Mouse (Mus musculus) liver, adult 2 months (tissue): ENCODE data around the gene 9330161L09Rik. TPM values are rescaled to one million over a fixed set of nuclear protein-coding genes. Genes with fewer than 3 reads are reported as not detected.
A peak's percentile ranks its signal among the peaks of the same experiment; 100 is the strongest.
"Not testable (repeated sequence)": the region's sequence is repeated elsewhere in the genome, so short reads cannot be mapped to it uniquely, and the experiment has no call there.

ENCODE experiments used
- DNase-seq: peaks from one replicate; pipeline ENCODE4 v3.0.0-alpha.2; 2011; ENCODE audit warnings: low read depth, low spot score; ENCODE audit errors: extremely low read depth
- H3K27ac ChIP-seq: fragments of 200-500 bp; replicated peaks from 2 replicates; pipeline ENCODE4 v1.5.1; 2012; ENCODE audit warnings: low read depth, mild to moderate bottlenecking, control low read depth, inconsistent platforms, low read length; ENCODE audit not compliant: insufficient read depth
- H3K27me3 ChIP-seq: fragments of 200-500 bp; 2 replicates; pipeline ENCODE4 v1.6.1; 2012; ENCODE audit warnings: mild to moderate bottlenecking, moderate library complexity, low read length, inconsistent platforms; ENCODE audit not compliant: control insufficient read depth, insufficient read depth
- H3K36me3 ChIP-seq: fragments of 200-500 bp; 2 replicates; pipeline ENCODE4 v1.6.1; 2012; ENCODE audit warnings: low read length, inconsistent platforms; ENCODE audit not compliant: control insufficient read depth, insufficient read depth
- H3K4me1 ChIP-seq: fragments of 200-500 bp; 2 replicates; pipeline ENCODE4 v1.6.1; 2011; ENCODE audit warnings: low read length; ENCODE audit not compliant: control insufficient read depth, insufficient read depth
- H3K4me3 ChIP-seq: fragments of 200-500 bp; 2 replicates; pipeline ENCODE4 v1.5.1; 2011; ENCODE audit warnings: low read depth, mild to moderate bottlenecking, control low read depth, low read length, moderate library complexity; ENCODE audit not compliant: insufficient read depth
- H3K79me2 ChIP-seq: fragments of 200-500 bp; 2 replicates; pipeline ENCODE4 v1.6.1; 2012; ENCODE audit warnings: inconsistent platforms, mild to moderate bottlenecking, low read length, moderate library complexity; ENCODE audit not compliant: control insufficient read depth, insufficient read depth
- H3K9ac ChIP-seq: fragments of 200-500 bp; 2 replicates; pipeline ENCODE4 v1.6.1; 2012; ENCODE audit warnings: low read depth, mild to moderate bottlenecking, control low read depth, inconsistent platforms, low read length
- CTCF ChIP-seq: fragments of 200-500 bp; IDR thresholded peaks from 2 replicates; pipeline ENCODE4 v1.5.1; 2011; ENCODE audit warnings: low read depth, low read length, control low read depth
- POLR2A ChIP-seq: fragments of 200-500 bp; IDR thresholded peaks from 2 replicates; pipeline ENCODE4 v1.6.1; 2011; ENCODE audit warnings: low read length, control low read depth; ENCODE audit not compliant: insufficient read depth; ENCODE audit errors: extremely low read depth
- WGBS: fragments of 180-500 bp; shearing (Covaris S2); methylation state at CpG from one replicate; pipeline ENCODE4 v1.1.7; 2018; 5-methylcytosine and 5-hydroxymethylcytosine counted together
- polyA plus RNA-seq: library from polyadenylated mRNA; depleted of rRNA; stranded (reverse); fragments of >200 nt; gene quantifications from 2 replicates; pipeline ENCODE4 v1.2.3, GENCODE M21; 2012; rRNA removed
- total RNA-seq: library from RNA; depleted of rRNA; stranded (reverse); fragments of >200 nt; gene quantifications from 2 replicates; pipeline ENCODE4 v1.2.3, GENCODE M21; 2014; rRNA removed

Gene 9330161L09Rik
- total RNA-seq (0.13 and 0.46 TPM in 2 replicates), polyA plus RNA-seq (0.20 TPM in 1 of 2 replicates, not detected in the other)

DNA sequence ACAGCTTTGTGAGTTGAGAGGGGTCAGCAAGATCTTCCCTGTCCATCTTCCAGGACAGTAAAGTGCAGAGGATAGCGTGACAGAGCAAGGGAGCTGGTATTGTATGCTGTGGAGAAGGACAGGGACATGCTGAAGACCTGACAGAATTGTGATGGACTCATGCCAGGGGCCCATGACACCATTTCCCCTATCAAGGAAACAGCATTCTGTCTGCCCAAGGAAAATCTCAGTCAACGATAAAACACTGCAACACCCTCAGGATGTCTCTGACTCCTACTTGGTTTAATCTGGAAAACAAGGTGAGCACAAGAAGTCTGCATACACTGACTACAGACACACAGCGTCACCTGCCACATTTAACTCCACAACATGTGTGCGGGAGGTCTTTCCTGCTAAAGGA lies at the start of gene 9330161L09Rik:
Gene 9330161L09Rik (minus strand): TSS at position 101 of the 400 bp plus-strand sequence.
- Histone ChIP-seq H3K27me3 (no peaks in the 10 kb centered on the region), H3K79me2 (no peaks in the 10 kb centered on the region), H3K27ac (no peak within 1 kb of the TSS), H3K36me3 (peaks cover 37% of the 10 kb centered on the region), H3K9ac (no peak within 1 kb of the TSS), H3K4me1 (no peaks in the 10 kb centered on the region), H3K4me3 (no peak within 1 kb of the TSS)
- TF ChIP-seq CTCF (no peak), POLR2A (no peak)
- WGBS, result 92% methylated on average over 4 of the region's 4 CpGs
- no peak for DNase-seq

GRCm38 (mm10) chr12:103457140-103457539 lies 49.5 kb upstream of the 9330161L09Rik start, which contains the start of gene Ifi27l2b:
Ifi27l2b (minus strand) TSS chr12:103457223.
- H3K4me1 ChIP-seq, result no peaks in the 10 kb centered on the region
- H3K36me3 ChIP-seq, result no peaks in the 10 kb centered on the region
- no peaks in the 10 kb centered on the region for H3K27me3 ChIP-seq
- TF ChIP-seq CTCF, result no peak
- TF ChIP-seq POLR2A, result no peak
- no peak within 1 kb of the TSS for H3K4me3 ChIP-seq
- H3K79me2 ChIP-seq, result no peaks in the 10 kb centered on the region
- 40% methylated on average over 3 of the region's 3 CpGs for WGBS
- H3K9ac ChIP-seq, result no peak within 1 kb of the TSS
- H3K27ac ChIP-seq, result no peak within 1 kb of the TSS
- DNase-seq, result peak; percentile 78

- H3K27ac ChIP-seq, H3K36me3 ChIP-seq, H3K27me3 ChIP-seq, H3K9ac ChIP-seq, H3K4me1 ChIP-seq, H3K79me2 ChIP-seq, DNase-seq, H3K4me3 ChIP-seq: not testable (repeated sequence)
- WGBS, result no CpG with 5 or more reads among the region's 1 CpGs
These were observed 49.1 kb upstream of the 9330161L09Rik start for GRCm38 (mm10) chr12:103456727-103457126.

- no peak for DNase-seq
- H3K4me1 ChIP-seq, result no peaks in the 10 kb centered on the region
- H3K27me3 ChIP-seq, result no peaks in the 10 kb centered on the region
- TF ChIP-seq POLR2A (no peak), CTCF (no peak)
- H3K9ac ChIP-seq, result no peak overlapping the region
- no peaks in the 10 kb centered on the region for H3K79me2 ChIP-seq
- no peaks in the 10 kb centered on the region for H3K36me3 ChIP-seq
- no peak overlapping the region for H3K4me3 ChIP-seq
- H3K27ac ChIP-seq, result no peak overlapping the region
These were observed 45.7 kb upstream of the 9330161L09Rik start for GRCm38 (mm10) chr12:103453361-103453760.

- Histone ChIP-seq H3K9ac (no peak overlapping the region), H3K79me2 (no peaks in the 10 kb centered on the region), H3K4me1 (peaks cover 2% of the 10 kb centered on the region; the same call in 1 of the 2 replicates), H3K27ac (no peak overlapping the region), H3K4me3 (no peak overlapping the region), H3K36me3 (peaks cover under 1% of the 10 kb centered on the region; the same call in 1 of the 2 replicates), H3K27me3 (no peaks in the 10 kb centered on the region)
- DNase-seq, result no peak
- no peak for TF ChIP-seq CTCF
- TF ChIP-seq POLR2A, result no peak
- 85% methylated on average over 3 of the region's 3 CpGs for whole genome bisulfite sequencing
These were observed 37.4 kb upstream of the 9330161L09Rik start for GRCm38 (mm10) chr12:103445060-103445459.

- H3K27me3 ChIP-seq, H3K79me2 ChIP-seq, DNase-seq, H3K9ac ChIP-seq, H3K4me3 ChIP-seq, H3K36me3 ChIP-seq, H3K27ac ChIP-seq, H3K4me1 ChIP-seq: not testable (repeated sequence)
- WGBS, result 49% methylated on average over 6 of the region's 7 CpGs
These were observed 36.6 kb upstream of the 9330161L09Rik start for GRCm38 (mm10) chr12:103444261-103444660.
